Mouse (Mus musculus): Measurements from ENCODE around the gene Ptprd. TPM values are rescaled to one million over a fixed set of nuclear protein-coding genes. Genes with fewer than 3 reads are reported as not detected.

Ptprd gene
- polyA plus RNA-seq, 1 experiment from 2014 or later, result 13.8 TPM

DNA sequence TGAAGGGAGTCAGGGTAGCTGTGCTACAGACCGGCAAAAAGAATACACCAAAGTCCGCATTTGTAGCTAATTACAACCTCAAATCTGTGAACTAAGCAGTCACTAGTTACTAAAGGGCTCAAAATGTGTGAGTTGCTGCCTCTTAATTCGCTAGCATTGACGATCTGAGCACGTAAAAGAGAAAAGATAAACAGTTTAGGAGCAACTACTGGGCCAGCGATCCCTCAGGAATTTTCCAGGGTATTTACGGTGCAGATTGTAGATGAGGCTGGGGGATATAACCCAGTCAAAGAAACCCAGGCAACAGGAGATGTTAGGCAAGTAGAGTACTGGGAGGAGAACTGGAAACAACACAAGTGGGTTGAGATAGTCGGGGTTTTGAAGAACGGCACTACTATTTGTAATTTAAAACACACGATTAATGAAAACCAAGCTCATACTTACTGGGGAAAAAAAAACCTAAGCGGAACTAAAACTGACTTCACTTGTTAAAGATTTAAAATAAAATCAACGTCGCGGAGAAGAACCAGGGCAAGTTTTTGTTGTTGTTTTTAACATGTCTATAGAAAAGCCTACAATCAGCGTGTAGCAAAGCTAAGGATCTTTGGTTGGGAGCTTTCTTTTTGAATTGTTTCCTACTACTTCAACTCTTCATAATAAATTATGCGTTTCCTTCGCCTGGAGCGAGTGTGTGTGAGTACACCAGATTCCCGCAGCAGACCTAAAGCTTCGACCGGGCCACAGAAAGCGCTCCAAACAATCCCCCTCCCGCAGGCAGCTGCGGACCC, 1762.9 kb downstream of the Ptprd start:
- H3K4me3 ChIP-seq (ENCODE audit: low read depth, low read length), result peak overlapping the region; percentile 80
- peak overlapping the region; percentile 83 for H3K27ac ChIP-seq (ENCODE audit: low read depth, low read length)
- H3K4me1 ChIP-seq (replicated peaks; ENCODE audit: control insufficient read depth, insufficient read depth, low read length), result no peaks in the 10 kb centered on the region
- no peaks in the 10 kb centered on the region for H3K9me3 ChIP-seq (ENCODE audit: control insufficient read depth)
- no peaks in the 10 kb centered on the region for H3K27me3 ChIP-seq (replicated peaks; ENCODE audit: control insufficient read depth, insufficient read depth, low read length)
- under 1% methylated on average over 24 of the region's 24 CpGs for WGBS
- no peak for TF ChIP-seq CTCF (IDR thresholded peaks at IDR 0.05; ENCODE audit: low read depth)
- no peaks in the 10 kb centered on the region for H3K36me3 ChIP-seq (ENCODE audit: control insufficient read depth, insufficient read depth)
- H3K4me2 ChIP-seq (replicated peaks; ENCODE audit: low read depth), result peak overlapping the region; percentile 95
- H3K9ac ChIP-seq (ENCODE audit: low read depth, low read length), result peak overlapping the region; percentile 83
- no peak; the same call in 1 of the 2 replicates for ATAC-seq

DNA sequence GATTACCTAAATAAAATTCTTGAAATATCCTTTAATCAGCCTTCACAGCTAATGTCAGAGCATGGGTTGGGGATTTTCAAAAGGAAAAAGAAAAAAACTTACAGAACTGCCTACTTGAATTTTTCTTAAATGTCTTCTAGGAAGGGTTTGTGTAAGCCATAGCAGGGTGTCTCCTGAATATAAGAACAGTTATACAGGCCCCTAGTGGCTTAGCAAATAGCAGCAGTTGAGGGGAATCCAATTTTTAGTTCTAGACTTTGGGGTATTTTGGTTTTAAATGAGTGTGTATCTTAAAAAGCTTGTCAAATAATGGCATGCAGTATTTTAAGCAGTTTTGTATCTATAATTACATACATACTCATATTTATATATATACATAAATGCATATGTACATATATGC, 1764.4 kb downstream of the Ptprd start:
- no peak for ATAC-seq
- TF ChIP-seq CTCF (IDR thresholded peaks at IDR 0.05; ENCODE audit: low read depth), result peak; percentile 67
- Histone ChIP-seq H3K4me3 (ENCODE audit: low read depth, low read length) (no peak overlapping the region), H3K4me1 (replicated peaks; ENCODE audit: control insufficient read depth, insufficient read depth, low read length) (no peaks in the 10 kb centered on the region), H3K9ac (ENCODE audit: low read depth, low read length) (no peak overlapping the region), H3K4me2 (replicated peaks; ENCODE audit: low read depth) (peak overlapping the region; percentile 95; the same call in 1 of the 2 replicates), H3K27me3 (replicated peaks; ENCODE audit: control insufficient read depth, insufficient read depth, low read length) (no peaks in the 10 kb centered on the region), H3K27ac (ENCODE audit: low read depth, low read length) (no peak overlapping the region), H3K36me3 (ENCODE audit: control insufficient read depth, insufficient read depth) (no peaks in the 10 kb centered on the region), H3K9me3 (ENCODE audit: control insufficient read depth) (no peaks in the 10 kb centered on the region)

DNA sequence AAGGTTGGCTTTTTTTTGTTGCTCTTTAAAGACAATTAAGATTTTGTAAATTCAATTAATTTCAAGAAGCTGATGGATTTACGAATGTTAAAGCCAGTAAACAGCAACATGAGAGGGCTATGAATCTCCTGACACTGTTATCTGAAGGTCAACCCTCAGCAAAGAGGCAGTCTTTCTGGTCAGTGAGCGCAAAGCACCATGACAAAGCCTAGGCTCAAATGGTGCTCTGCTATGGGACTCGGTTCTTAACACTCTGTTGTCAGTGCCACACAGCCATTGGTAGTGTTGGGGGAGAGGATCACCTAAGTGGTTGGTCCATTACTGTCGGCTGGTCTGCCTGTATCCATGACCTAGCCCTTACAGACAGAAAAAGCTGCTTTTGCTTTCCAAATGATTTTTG, 1767.0 kb downstream of the Ptprd start:
- ATAC-seq, result no peak
- Histone ChIP-seq H3K36me3 (ENCODE audit: control insufficient read depth, insufficient read depth) (no peaks in the 10 kb centered on the region), H3K27ac (ENCODE audit: low read depth, low read length) (no peak overlapping the region), H3K4me3 (ENCODE audit: low read depth, low read length) (no peak overlapping the region), H3K27me3 (replicated peaks; ENCODE audit: control insufficient read depth, insufficient read depth, low read length) (no peaks in the 10 kb centered on the region), H3K9me3 (ENCODE audit: control insufficient read depth) (no peaks in the 10 kb centered on the region), H3K4me2 (replicated peaks; ENCODE audit: low read depth) (no peak overlapping the region), H3K9ac (ENCODE audit: low read depth, low read length) (no peak overlapping the region), H3K4me1 (replicated peaks; ENCODE audit: control insufficient read depth, insufficient read depth, low read length) (no peaks in the 10 kb centered on the region)
- WGBS, result 88% methylated on average over 4 of the region's 4 CpGs
- no peak for TF ChIP-seq CTCF (IDR thresholded peaks at IDR 0.05; ENCODE audit: low read depth)

DNA sequence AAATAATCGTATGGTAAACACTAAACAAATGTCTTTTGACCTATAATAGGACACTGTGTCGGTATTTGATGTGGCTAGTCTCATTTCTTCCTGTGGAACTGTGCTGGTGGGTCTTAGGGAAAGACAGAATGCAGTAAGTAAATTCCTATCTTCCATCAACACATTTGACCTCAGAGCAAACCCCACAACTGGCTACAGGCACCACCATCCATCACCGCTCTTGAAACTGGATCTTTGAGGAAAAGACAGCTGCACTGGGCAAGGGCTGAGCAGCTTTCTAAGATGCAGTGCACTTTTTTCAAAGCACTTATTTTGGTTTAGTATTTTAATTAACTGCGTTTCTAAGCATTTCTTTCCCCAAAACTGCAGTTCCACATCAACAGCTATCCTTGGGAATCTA, 1768.2 kb downstream of the Ptprd start:
- WGBS, result 80% methylated on average over 4 of the region's 4 CpGs
- Histone ChIP-seq H3K4me3 (ENCODE audit: low read depth, low read length) (no peak overlapping the region), H3K27me3 (replicated peaks; ENCODE audit: control insufficient read depth, insufficient read depth, low read length) (no peaks in the 10 kb centered on the region), H3K36me3 (ENCODE audit: control insufficient read depth, insufficient read depth) (no peaks in the 10 kb centered on the region), H3K9me3 (ENCODE audit: control insufficient read depth) (no peaks in the 10 kb centered on the region), H3K27ac (ENCODE audit: low read depth, low read length) (no peak overlapping the region), H3K4me2 (replicated peaks; ENCODE audit: low read depth) (no peak overlapping the region), H3K4me1 (replicated peaks; ENCODE audit: control insufficient read depth, insufficient read depth, low read length) (no peaks in the 10 kb centered on the region), H3K9ac (ENCODE audit: low read depth, low read length) (no peak overlapping the region)
- ATAC-seq, result no peak
- TF ChIP-seq CTCF (IDR thresholded peaks at IDR 0.05; ENCODE audit: low read depth), result no peak

DNA sequence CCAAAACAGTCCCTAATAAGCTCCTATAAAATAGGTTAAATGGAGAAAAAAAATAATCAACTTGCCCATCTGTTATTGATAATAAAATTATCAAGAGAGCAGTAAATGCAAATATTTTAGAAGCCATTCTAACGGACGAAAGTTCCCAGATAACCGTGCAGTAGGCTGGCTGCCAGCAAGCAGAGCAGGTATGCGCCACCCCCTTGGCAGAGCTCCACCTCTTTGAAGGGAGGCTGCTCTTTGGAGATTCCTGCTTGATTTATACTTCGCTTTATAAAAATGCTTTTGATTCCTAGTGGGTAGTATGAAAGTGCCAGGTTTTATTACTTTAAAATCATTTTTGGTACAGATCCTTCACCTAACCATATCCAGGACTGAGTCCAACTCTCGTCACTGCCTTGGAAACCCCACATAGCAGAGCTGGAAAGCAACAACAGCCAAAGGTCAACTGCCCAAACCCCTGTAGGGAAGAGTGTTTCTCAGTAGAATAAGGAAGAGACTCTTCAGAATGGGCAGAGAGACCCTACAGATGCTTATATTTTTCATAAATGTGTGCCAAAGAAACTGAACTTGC, 1770.9 kb downstream of the Ptprd start:
- 30% methylated on average over 6 of the region's 6 CpGs for WGBS
- no peak for TF ChIP-seq CTCF (IDR thresholded peaks at IDR 0.05; ENCODE audit: low read depth)
- Histone ChIP-seq H3K4me2 (replicated peaks; ENCODE audit: low read depth) (peak overlapping the region; percentile 38), H3K27ac (ENCODE audit: low read depth, low read length) (no peak overlapping the region), H3K36me3 (ENCODE audit: control insufficient read depth, insufficient read depth) (no peaks in the 10 kb centered on the region), H3K9ac (ENCODE audit: low read depth, low read length) (no peak overlapping the region), H3K27me3 (replicated peaks; ENCODE audit: control insufficient read depth, insufficient read depth, low read length) (no peaks in the 10 kb centered on the region), H3K4me1 (replicated peaks; ENCODE audit: control insufficient read depth, insufficient read depth, low read length) (no peaks in the 10 kb centered on the region), H3K9me3 (ENCODE audit: control insufficient read depth) (no peaks in the 10 kb centered on the region), H3K4me3 (ENCODE audit: low read depth, low read length) (no peak overlapping the region)
- ATAC-seq, result no peak

DNA sequence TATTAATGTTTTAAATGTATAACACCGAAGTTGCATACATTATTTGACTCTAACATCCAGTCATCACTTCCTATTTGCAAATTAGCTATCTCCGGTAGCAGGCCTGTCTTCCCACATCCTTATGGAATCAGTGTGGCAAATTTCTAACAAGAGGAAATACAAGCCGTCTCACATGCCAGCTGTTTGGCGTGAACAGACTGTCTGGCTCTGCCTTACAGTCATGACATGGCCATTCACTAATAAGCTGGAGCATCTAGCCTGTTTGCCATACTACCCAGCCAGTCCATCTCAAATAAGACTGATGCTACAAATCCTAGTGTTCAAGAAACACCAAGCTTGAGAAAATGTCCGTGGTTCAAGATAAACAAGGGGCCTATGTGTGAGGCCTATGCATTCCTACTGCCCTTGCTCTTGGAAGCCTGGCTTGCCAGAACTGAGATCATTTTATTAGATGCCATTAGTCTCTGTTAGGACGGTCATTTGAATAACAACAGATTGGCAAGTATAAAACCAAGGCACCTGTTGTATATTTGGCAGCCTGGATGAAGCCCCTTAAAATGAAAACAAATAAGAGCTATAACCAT, 1773.2 kb downstream of the Ptprd start:
- Histone ChIP-seq H3K4me2 (replicated peaks; ENCODE audit: low read depth) (no peak overlapping the region), H3K9me3 (ENCODE audit: control insufficient read depth) (no peaks in the 10 kb centered on the region), H3K9ac (ENCODE audit: low read depth, low read length) (no peak overlapping the region), H3K4me1 (replicated peaks; ENCODE audit: control insufficient read depth, insufficient read depth, low read length) (no peaks in the 10 kb centered on the region), H3K36me3 (ENCODE audit: control insufficient read depth, insufficient read depth) (no peaks in the 10 kb centered on the region), H3K27me3 (replicated peaks; ENCODE audit: control insufficient read depth, insufficient read depth, low read length) (no peaks in the 10 kb centered on the region), H3K27ac (ENCODE audit: low read depth, low read length) (no peak overlapping the region), H3K4me3 (ENCODE audit: low read depth, low read length) (no peak overlapping the region)
- no peak for ATAC-seq
- TF ChIP-seq CTCF (IDR thresholded peaks at IDR 0.05; ENCODE audit: low read depth), result no peak
- 73% methylated on average over 6 of the region's 6 CpGs for WGBS
